Mouse (Mus musculus) gastrocnemius, adult 8-10 months (tissue): Measurements from ENCODE around the gene Hoxa10. TPM values are rescaled to one million over a fixed set of nuclear protein-coding genes. Genes with fewer than 3 reads are reported as not detected.

Source experiments
- DNase-seq, 2 experiments: peaks; one replicate each; pipeline ENCODE4 v3.0.0; 2022; ENCODE audit warnings: low spot score in 2 of 2
- total RNA-seq, 4 experiments: library from RNA; stranded (reverse); gene quantifications; 2 replicates each; pipeline ENCODE4 v1.2.4; 2022

Gene Hoxa10
- total RNA-seq, 4 experiments from 2014 or later: 14.5 to 15.2 (median 14.8) TPM

GRCm38 (mm10) chr6:52219234-52219942, 21.3 kb downstream of the Hoxa10 start:
- DNase-seq: no peak

- no peak for DNase-seq
These were observed 21.9 kb downstream of the Hoxa10 start for GRCm38 (mm10) chr6:52218643-52219215.

- DNase-seq: no peak
These were observed 22.6 kb downstream of the Hoxa10 start for GRCm38 (mm10) chr6:52217895-52218642.

- peak; percentile 77 to 82 for DNase-seq
These were observed 23.2 kb downstream of the Hoxa10 start for GRCm38 (mm10) chr6:52217459-52217768.

- DNase-seq: peak in 1 of 2 experiments; percentile 14
These were observed 23.8 kb downstream of the Hoxa10 start for GRCm38 (mm10) chr6:52216691-52217458.

GRCm38 (mm10) chr6:52215771-52216535, 24.7 kb downstream of the Hoxa10 start:
- no peak for DNase-seq

GRCm38 (mm10) chr6:52215070-52215469, 25.6 kb downstream of the Hoxa10 start:
- no peak for DNase-seq

GRCm38 (mm10) chr6:52214271-52214670, 26.4 kb downstream of the Hoxa10 start:
- DNase-seq: peak in 1 of 2 experiments; percentile 4

GRCm38 (mm10) chr6:52213119-52213986, 27.3 kb downstream of the Hoxa10 start, which contains the start of the genes Hoxa3 and Gm28308:
Gene Hoxa3, minus strand, starts transcription at chr6:52213336.
Gene Gm28308, minus strand, starts transcription at chr6:52213339.
- peak; percentile 43 to 54 for DNase-seq

GRCm38 (mm10) chr6:52212556-52213118, 28.0 kb downstream of the Hoxa10 start:
- DNase-seq: peak in 1 of 2 experiments; percentile 17

GRCm38 (mm10) chr6:52211961-52212360, 28.7 kb downstream of the Hoxa10 start:
- peak in 1 of 2 experiments; percentile 11 for DNase-seq

GRCm38 (mm10) chr6:52211170-52211935, 29.3 kb downstream of the Hoxa10 start:
- peak; percentile 63 to 70 for DNase-seq

GRCm38 (mm10) chr6:52209685-52210046, 31.0 kb downstream of the Hoxa10 start:
- DNase-seq: no peak

- DNase-seq: no peak
These were observed 31.6 kb downstream of the Hoxa10 start for GRCm38 (mm10) chr6:52208868-52209684.

- peak in 1 of 2 experiments; percentile 27 for DNase-seq
These were observed 32.4 kb downstream of the Hoxa10 start, which contains the start of gene Hoxa6 for GRCm38 (mm10) chr6:52208072-52208867. Gene Hoxa6, minus strand, starts transcription at chr6:52208722.

- no peak for DNase-seq
These were observed 33.0 kb downstream of the Hoxa10 start for GRCm38 (mm10) chr6:52207684-52207976.
